Comparison of ENCODE assay signal across 30 mouse cellular contexts in genomic region chr5:67093991-67094390, GRCm38 (mm10). TPM values are rescaled to one million over a fixed set of nuclear protein-coding genes. Genes with fewer than 3 reads are reported as not detected.
DNase-seq lines count a peak whose midpoint lies in the region; ATAC-seq lines count a peak whose summit lies in the region.
"Had no signal": no experiment of that assay in that cellular context is flagged by ENCODE, and none has a peak within 500 bp of the region (broad histone marks: within the 10 kb centered on the region; RNA-seq: fewer than 3 reads in every experiment).

No protein-coding gene starts in this region.

- no peaks in the 10 kb centered on the region for H3K36me3 ChIP-seq in hindbrain, embryonic 12.5 days
- H3K36me3 ChIP-seq in hindbrain, embryonic 10.5 days = no peaks in the 10 kb centered on the region
- no peaks in the 10 kb centered on the region for H3K36me3 ChIP-seq in midbrain, embryonic 11.5 days (ENCODE audit: control insufficient read depth, insufficient read depth, low read length)
- H3K36me3 ChIP-seq in midbrain, embryonic 14.5 days (ENCODE audit: control insufficient read depth, insufficient read depth, low read length) = no peaks in the 10 kb centered on the region
- H3K36me3 ChIP-seq in hindbrain, embryonic 14.5 days (replicated peaks; ENCODE audit: control insufficient read depth, insufficient read depth) = no peaks in the 10 kb centered on the region
- H3K36me3 ChIP-seq in hindbrain, embryonic 15.5 days = no peaks in the 10 kb centered on the region
- H3K36me3 ChIP-seq: embryonic facial prominence, embryonic 10.5 days; embryonic facial prominence, embryonic 13.5 days; heart, embryonic 10.5 days; heart, embryonic 13.5 days had no signal

- no peak overlapping the region for H3K4me3 ChIP-seq in hindbrain, embryonic 12.5 days
- H3K4me3 ChIP-seq in hindbrain, embryonic 10.5 days = no peak overlapping the region
- H3K4me3 ChIP-seq in midbrain, embryonic 11.5 days (ENCODE audit: low read depth, low read length) = no peak overlapping the region
- no peak overlapping the region for H3K4me3 ChIP-seq in midbrain, embryonic 14.5 days (replicated peaks; ENCODE audit: low read depth, low read length)
- peak overlapping the region; percentile 3; the same call in 1 of the 2 replicates for H3K4me3 ChIP-seq in hindbrain, embryonic 14.5 days (replicated peaks; ENCODE audit: low read length)
- H3K4me3 ChIP-seq in hindbrain, embryonic 15.5 days = no peak overlapping the region
- H3K4me3 ChIP-seq: embryonic facial prominence, embryonic 10.5 days; embryonic facial prominence, embryonic 13.5 days; erythroblast, embryonic 14.5 days; forebrain, embryonic 13.5 days; heart, adult 2 months; heart, embryonic 10.5 days; heart, embryonic 13.5 days had no signal

- WGBS in hindbrain, embryonic 12.5 days = 17% methylated on average over 2 of the region's 2 CpGs
- WGBS in hindbrain, embryonic 10.5 days = 11% methylated on average over 2 of the region's 2 CpGs
- 12% methylated on average over 2 of the region's 2 CpGs for WGBS in midbrain, embryonic 11.5 days
- WGBS in midbrain, embryonic 14.5 days = 15% methylated on average over 2 of the region's 2 CpGs
- WGBS in hindbrain, embryonic 14.5 days = 11% methylated on average over 2 of the region's 2 CpGs
- WGBS in hindbrain, embryonic 15.5 days = 21% methylated on average over 2 of the region's 2 CpGs

- DNase-seq in hindbrain, embryonic 10.5 days (ENCODE audit: low spot score) = no peak
- DNase-seq in midbrain, embryonic 11.5 days (ENCODE audit: low spot score, missing footprints) = peak; percentile 92
- DNase-seq in midbrain, embryonic 14.5 days = no peak
- no peak for DNase-seq in hindbrain, embryonic 14.5 days (ENCODE audit: low spot score)
- no peak for DNase-seq in Muller cell, postnatal 12 days (ENCODE audit: inconsistent ontology term)
- no peak for DNase-seq in cerebellum, adult 9-11 months
- DNase-seq: adrenal gland, adult 8-10 months; adrenal gland, postnatal 25 days; cerebellum, adult 11-12 months; cerebellum, adult 8-10 months; cerebellum, postnatal 14 days; embryo, embryonic 11 days; gastrocnemius, postnatal 10 days; gastrocnemius, postnatal 36 days; heart, adult 2 months; heart, postnatal 14 days; heart, postnatal 4 days; kidney, adult 18-20 months had no signal

- no peaks in the 10 kb centered on the region for H3K9me3 ChIP-seq in hindbrain, embryonic 12.5 days (replicated peaks)
- no peaks in the 10 kb centered on the region for H3K9me3 ChIP-seq in hindbrain, embryonic 10.5 days
- H3K9me3 ChIP-seq in midbrain, embryonic 11.5 days (ENCODE audit: control insufficient read depth, low read length) = no peaks in the 10 kb centered on the region
- H3K9me3 ChIP-seq in midbrain, embryonic 14.5 days (ENCODE audit: control insufficient read depth, low read length) = no peaks in the 10 kb centered on the region
- H3K9me3 ChIP-seq in hindbrain, embryonic 14.5 days (ENCODE audit: control insufficient read depth, low read length) = no peaks in the 10 kb centered on the region
- H3K9me3 ChIP-seq in hindbrain, embryonic 15.5 days = no peaks in the 10 kb centered on the region
- H3K9me3 ChIP-seq: embryonic facial prominence, embryonic 10.5 days; embryonic facial prominence, embryonic 13.5 days; forebrain, embryonic 13.5 days; heart, embryonic 10.5 days; heart, embryonic 13.5 days had no signal

- H3K9ac ChIP-seq in hindbrain, embryonic 12.5 days = no peak overlapping the region
- no peak overlapping the region for H3K9ac ChIP-seq in midbrain, embryonic 11.5 days (ENCODE audit: low read length)
- no peak overlapping the region for H3K9ac ChIP-seq in midbrain, embryonic 14.5 days (replicated peaks; ENCODE audit: low read length)
- no peak overlapping the region for H3K9ac ChIP-seq in hindbrain, embryonic 14.5 days
- H3K9ac ChIP-seq in hindbrain, embryonic 15.5 days = no peak overlapping the region
- H3K9ac ChIP-seq: embryonic facial prominence, embryonic 13.5 days; forebrain, embryonic 13.5 days; heart, embryonic 13.5 days had no signal

- H3K27me3 ChIP-seq in hindbrain, embryonic 12.5 days = peaks cover 88% of the 10 kb centered on the region
- H3K27me3 ChIP-seq in hindbrain, embryonic 10.5 days (ENCODE audit: insufficient read depth, poor library complexity, severe bottlenecking) = peaks cover 100% of the 10 kb centered on the region
- H3K27me3 ChIP-seq in midbrain, embryonic 11.5 days (ENCODE audit: control insufficient read depth, insufficient read depth, low read length) = peaks cover 84% of the 10 kb centered on the region
- H3K27me3 ChIP-seq in midbrain, embryonic 14.5 days (ENCODE audit: control insufficient read depth, insufficient read depth, low read length) = peaks cover 85% of the 10 kb centered on the region
- H3K27me3 ChIP-seq in hindbrain, embryonic 14.5 days (ENCODE audit: control insufficient read depth, insufficient read depth, low read length) = peaks cover 96% of the 10 kb centered on the region
- peaks cover 85% of the 10 kb centered on the region for H3K27me3 ChIP-seq in hindbrain, embryonic 15.5 days

- peaks cover 8% of the 10 kb centered on the region for H3K4me1 ChIP-seq in hindbrain, embryonic 12.5 days
- H3K4me1 ChIP-seq in hindbrain, embryonic 10.5 days (replicated peaks) = peaks cover 11% of the 10 kb centered on the region
- H3K4me1 ChIP-seq in midbrain, embryonic 11.5 days (ENCODE audit: control insufficient read depth, insufficient read depth, low read length) = peaks cover 4% of the 10 kb centered on the region
- H3K4me1 ChIP-seq in midbrain, embryonic 14.5 days (ENCODE audit: control insufficient read depth, insufficient read depth, low read length) = no peaks in the 10 kb centered on the region
- no peaks in the 10 kb centered on the region for H3K4me1 ChIP-seq in hindbrain, embryonic 14.5 days (replicated peaks; ENCODE audit: control insufficient read depth, insufficient read depth, low read length)
- H3K4me1 ChIP-seq in hindbrain, embryonic 15.5 days (replicated peaks) = peaks cover 5% of the 10 kb centered on the region; the same call in 1 of the 2 replicates

- 0 out of 2 replicates have a peak overlapping the region, but pooled peaks have one; percentile 18 for H3K27ac ChIP-seq in hindbrain, embryonic 12.5 days
- no peak overlapping the region for H3K27ac ChIP-seq in hindbrain, embryonic 10.5 days
- no peak overlapping the region for H3K27ac ChIP-seq in midbrain, embryonic 11.5 days (ENCODE audit: low read depth, low read length)
- no peak overlapping the region for H3K27ac ChIP-seq in midbrain, embryonic 14.5 days (replicated peaks; ENCODE audit: low read depth, low read length)
- H3K27ac ChIP-seq in hindbrain, embryonic 14.5 days = 0 out of 2 replicates have a peak overlapping the region, but pooled peaks have one; percentile 17
- no peak overlapping the region for H3K27ac ChIP-seq in hindbrain, embryonic 15.5 days (replicated peaks)
- H3K27ac ChIP-seq: embryonic facial prominence, embryonic 10.5 days; embryonic facial prominence, embryonic 13.5 days; forebrain, embryonic 13.5 days; heart, adult 2 months; heart, embryonic 10.5 days; heart, embryonic 13.5 days had no signal

- ATAC-seq in hindbrain, embryonic 12.5 days (ENCODE audit: low FRiP score) = no peak
- ATAC-seq in midbrain, embryonic 11.5 days (ENCODE audit: low FRiP score) = no peak
- no peak for ATAC-seq in midbrain, embryonic 14.5 days (ENCODE audit: low FRiP score, low TSS enrichment)
- no peak for ATAC-seq in hindbrain, embryonic 14.5 days (ENCODE audit: low FRiP score)
- no peak for ATAC-seq in hindbrain, embryonic 15.5 days (ENCODE audit: low FRiP score, low read depth)
- ATAC-seq: activated CD4-positive, CD25-positive, alpha-beta regulatory T cell, adult 4 months; CD4-positive, CD25-positive, alpha-beta regulatory T cell, adult 4 months; forebrain, embryonic 13.5 days; forebrain, embryonic 16.5 days had no signal

- no peak overlapping the region for H3K4me2 ChIP-seq in hindbrain, embryonic 12.5 days (replicated peaks)
- no peak overlapping the region for H3K4me2 ChIP-seq in midbrain, embryonic 11.5 days
- no peak overlapping the region for H3K4me2 ChIP-seq in midbrain, embryonic 14.5 days (ENCODE audit: low read length)
- H3K4me2 ChIP-seq in hindbrain, embryonic 14.5 days (replicated peaks) = peak overlapping the region; percentile 36
- peak overlapping the region; percentile 21 for H3K4me2 ChIP-seq in hindbrain, embryonic 15.5 days
- H3K4me2 ChIP-seq: embryonic facial prominence, embryonic 13.5 days; forebrain, embryonic 13.5 days; heart, embryonic 13.5 days had no signal

RNA-seq across cellular contexts. Expression of gene Phox2b, which starts 5.1 kb away (rescaled TPM):
- polyA plus RNA-seq in hindbrain, embryonic 12.5 days (2016; fragmentation: Nextera tagmentation; extraction: Ambion mirVana) = 43.5 and 50.2 TPM in 2 replicates
- 26.9 and 45.5 TPM in 2 replicates for polyA plus RNA-seq in hindbrain, embryonic 10.5 days (2016; fragmentation: Nextera tagmentation; extraction: Ambion mirVana)
- polyA plus RNA-seq in midbrain, embryonic 11.5 days (2014; fragmentation: Nextera tagmentation; extraction: Ambion mirVana) = 2.5 and 2.8 TPM in 2 replicates
- polyA plus RNA-seq in midbrain, embryonic 14.5 days (2014; fragmentation: Nextera tagmentation; extraction: Ambion mirVana) = 2.2 and 3.3 TPM in 2 replicates
- polyA plus RNA-seq in hindbrain, embryonic 14.5 days (2014; fragmentation: Nextera tagmentation; extraction: Ambion mirVana) = 24.3 and 27.3 TPM in 2 replicates
- 20.8 and 22.4 TPM in 2 replicates for polyA plus RNA-seq in hindbrain, embryonic 15.5 days (2015; fragmentation: Nextera tagmentation; extraction: Ambion mirVana)
- polyA plus RNA-seq: C2C12; erythroblast, embryonic 14.5 days; forebrain, embryonic 13.5 days; forebrain, embryonic 16.5 days had no signal

Comparison
In these comparisons a context has a peak if more than half of its experiments do, and no peak if none do; other contexts are left out.
1. H3K27ac ChIP-seq: peak in hindbrain, embryonic 12.5 days (single experiment) and hindbrain, embryonic 14.5 days (single experiment); none in hindbrain, embryonic 10.5 days (single experiment), midbrain, embryonic 11.5 days (single experiment), midbrain, embryonic 14.5 days (single experiment) and hindbrain, embryonic 15.5 days (single experiment).
2. H3K4me2 ChIP-seq: peak in hindbrain, embryonic 14.5 days (single experiment) and hindbrain, embryonic 15.5 days (single experiment); none in hindbrain, embryonic 12.5 days (single experiment), midbrain, embryonic 11.5 days (single experiment) and midbrain, embryonic 14.5 days (single experiment).